ENCODE assay signal across 8 mouse cellular contexts in genomic region chr6:124807986-124808357, GRCm38 (mm10). TPM values are rescaled to one million over a fixed set of nuclear protein-coding genes. Genes with fewer than 3 reads are reported as not detected.
A peak's percentile ranks its signal among the peaks of the same experiment; 100 is the strongest.
DNase-seq lines count a peak whose midpoint lies in the region; ATAC-seq and TF ChIP-seq lines count a peak whose summit lies in the region.

No protein-coding gene starts in this region.

- no peak for ATAC-seq in kidney, postnatal 0 days (replicated peaks; ENCODE audit: low FRiP score, low read depth)
- ATAC-seq in embryonic facial prominence, embryonic 13.5 days (ENCODE audit: insufficient number of reproducible peaks, insufficient read depth, low FRiP score, low TSS enrichment, low read depth): no peak
- ATAC-seq in intestine, embryonic 14.5 days (replicated peaks; ENCODE audit: low FRiP score, low TSS enrichment, low read depth): no peak

- WGBS in kidney, postnatal 0 days: 70% methylated on average over 6 of the region's 6 CpGs
- WGBS in embryonic facial prominence, embryonic 13.5 days: 79% methylated on average over 6 of the region's 6 CpGs
- 69% methylated on average over 6 of the region's 6 CpGs for WGBS in intestine, embryonic 14.5 days
- WGBS in thymus, adult 2 months: 92% methylated on average over 6 of the region's 6 CpGs

- peak; percentile 6 for TF ChIP-seq POLR2A in myocyte (IDR thresholded peaks at IDR 0.05; ENCODE audit: insufficient read length, low read depth)
- TF ChIP-seq POLR2A in thymus, adult 2 months (IDR thresholded peaks at IDR 0.05; ENCODE audit: control insufficient read depth, extremely low read depth, insufficient read depth, low read length, poor library complexity): no peak

- H3K4me1 ChIP-seq in kidney, postnatal 0 days (replicated peaks; ENCODE audit: insufficient read depth, low read length): peaks cover 27% of the 10 kb centered on the region; the same call in 1 of the 2 replicates
- H3K4me1 ChIP-seq in embryonic facial prominence, embryonic 13.5 days: peaks cover 52% of the 10 kb centered on the region
- H3K4me1 ChIP-seq in intestine, embryonic 14.5 days (replicated peaks; ENCODE audit: control insufficient read depth, insufficient read depth, low read length): peaks cover 35% of the 10 kb centered on the region
- peaks cover 24% of the 10 kb centered on the region for H3K4me1 ChIP-seq in thymus, adult 2 months (replicated peaks; ENCODE audit: control insufficient read depth, insufficient read depth, low read length)

- peaks cover 6% of the 10 kb centered on the region; the same call in 1 of the 2 replicates for H3K36me3 ChIP-seq in kidney, postnatal 0 days (ENCODE audit: insufficient read depth, low read length)
- peaks cover 24% of the 10 kb centered on the region for H3K36me3 ChIP-seq in embryonic facial prominence, embryonic 13.5 days
- peaks cover 26% of the 10 kb centered on the region for H3K36me3 ChIP-seq in intestine, embryonic 14.5 days (ENCODE audit: control insufficient read depth, insufficient read depth, low read length)
- H3K36me3 ChIP-seq in myocyte (ENCODE audit: control insufficient read depth, insufficient read depth): peaks cover 6% of the 10 kb centered on the region
- H3K36me3 ChIP-seq in thymus, adult 2 months (ENCODE audit: control insufficient read depth, insufficient read depth, low read length): no peaks in the 10 kb centered on the region

- no peaks in the 10 kb centered on the region for H3K9me3 ChIP-seq in kidney, postnatal 0 days (replicated peaks; ENCODE audit: low read length)
- H3K9me3 ChIP-seq in embryonic facial prominence, embryonic 13.5 days: no peaks in the 10 kb centered on the region
- no peaks in the 10 kb centered on the region for H3K9me3 ChIP-seq in intestine, embryonic 14.5 days (ENCODE audit: control insufficient read depth, low read length)

- 0 out of 2 replicates have a peak overlapping the region, but pooled peaks have one; percentile 72 for H3K9ac ChIP-seq in kidney, postnatal 0 days (ENCODE audit: low read depth, low read length)
- H3K9ac ChIP-seq in embryonic facial prominence, embryonic 13.5 days: peak overlapping the region; percentile 74; the same call in 1 of the 2 replicates
- peak overlapping the region; percentile 30; the same call in 1 of the 2 replicates for H3K9ac ChIP-seq in intestine, embryonic 14.5 days (ENCODE audit: low read length)

- H3ac ChIP-seq in myocyte (ENCODE audit: control insufficient read depth, insufficient read length): peak overlapping the region; percentile 16

- H3K27me3 ChIP-seq in kidney, postnatal 0 days (ENCODE audit: insufficient read depth, low read length): no peaks in the 10 kb centered on the region
- H3K27me3 ChIP-seq in embryonic facial prominence, embryonic 13.5 days: no peaks in the 10 kb centered on the region
- H3K27me3 ChIP-seq in intestine, embryonic 14.5 days (replicated peaks; ENCODE audit: control insufficient read depth, insufficient read depth, low read length): no peaks in the 10 kb centered on the region
- no peaks in the 10 kb centered on the region for H3K27me3 ChIP-seq in myocyte (ENCODE audit: control insufficient read depth, insufficient read depth, insufficient read length)
- H3K27me3 ChIP-seq in thymus, adult 2 months (ENCODE audit: control insufficient read depth, insufficient read depth, low read length): no peaks in the 10 kb centered on the region

- H3K4me2 ChIP-seq in kidney, postnatal 0 days (ENCODE audit: low read length): peak overlapping the region; percentile 99
- peak overlapping the region; percentile 97 for H3K4me2 ChIP-seq in embryonic facial prominence, embryonic 13.5 days
- peak overlapping the region; percentile 98 for H3K4me2 ChIP-seq in intestine, embryonic 14.5 days (ENCODE audit: low read length)
- peak overlapping the region; percentile 92 for H3K4me2 ChIP-seq in myocyte (ENCODE audit: low read depth)

- peak overlapping the region; percentile 64; the same call in 1 of the 2 replicates for H3K4me3 ChIP-seq in kidney, postnatal 0 days (replicated peaks; ENCODE audit: low read depth, low read length)
- H3K4me3 ChIP-seq in embryonic facial prominence, embryonic 13.5 days: peak overlapping the region; percentile 58
- peak overlapping the region; percentile 57 for H3K4me3 ChIP-seq in intestine, embryonic 14.5 days (ENCODE audit: low read depth, low read length)
- peak overlapping the region; percentile 81 for H3K4me3 ChIP-seq in myocyte
- H3K4me3 ChIP-seq in thymus, adult 2 months (ENCODE audit: control insufficient read depth, insufficient read depth, low read length): no peak overlapping the region

- TF ChIP-seq CTCF in kidney, postnatal 0 days (IDR thresholded peaks at IDR 0.05; ENCODE audit: low read depth): no peak
- no peak for TF ChIP-seq CTCF in thymus, adult 2 months (IDR thresholded peaks at IDR 0.05; ENCODE audit: borderline replicate concordance, control insufficient read depth, extremely low read depth, insufficient read depth, low read length, poor library complexity)

- peak overlapping the region; percentile 95 for H3K27ac ChIP-seq in kidney, postnatal 0 days
- peak overlapping the region; percentile 92 for H3K27ac ChIP-seq in embryonic facial prominence, embryonic 13.5 days
- H3K27ac ChIP-seq in intestine, embryonic 14.5 days (ENCODE audit: low read depth): peak overlapping the region; percentile 92
- H3K27ac ChIP-seq in thymus, adult 2 months (ENCODE audit: control insufficient read depth, insufficient read depth, low read length): no peak overlapping the region

- no peak for DNase-seq in kidney, postnatal 0 days (ENCODE audit: low spot score)
- no peak for DNase-seq in kidney, postnatal 14 days
- no peak for DNase-seq in intestine, embryonic 14.5 days (ENCODE audit: low spot score)
- DNase-seq in layer of hippocampus, adult 8-10 months (ENCODE audit: low spot score in 2 of 2): no peak
- DNase-seq in layer of hippocampus, adult 9-10 months (ENCODE audit: low spot score): no peak
- DNase-seq in thymus, adult 2 months: no peak

- H3K79me2 ChIP-seq in myocyte (ENCODE audit: control insufficient read depth, insufficient read depth): peaks cover 20% of the 10 kb centered on the region

TF ChIP-seq in myocyte, 11 proteins besides CTCF, POLR2A, EP300 and RAD21 (continues in another document):
- TF ChIP-seq MYOD1 (IDR thresholded peaks at IDR 0.05; ENCODE audit: control insufficient read depth in 1 of 3, insufficient read length in 2 of 3, low read depth in 2 of 3): no peak
- no peak for TF ChIP-seq MYOG (IDR thresholded peaks at IDR 0.05; ENCODE audit: control insufficient read depth in 1 of 3, insufficient read depth in 1 of 3, insufficient read length in 2 of 3, low read depth in 2 of 3)
- no peak for TF ChIP-seq SRF (IDR thresholded peaks at IDR 0.05; ENCODE audit: control insufficient read depth, insufficient read length, low read depth)
- TF ChIP-seq TCF12 (IDR thresholded peaks at IDR 0.05; ENCODE audit: insufficient read depth, poor library complexity, severe bottlenecking): no peak
- no peak for TF ChIP-seq CEBPB (IDR thresholded peaks at IDR 0.05; ENCODE audit: insufficient read depth, poor library complexity, severe bottlenecking)
- TF ChIP-seq MAX (IDR thresholded peaks at IDR 0.05; ENCODE audit: low read depth): no peak
- no peak for TF ChIP-seq TCF3 (IDR thresholded peaks at IDR 0.05; ENCODE audit: insufficient read length, low read depth)
- TF ChIP-seq POLR2AphosphoS2 (IDR thresholded peaks at IDR 0.05; ENCODE audit: insufficient read length, low read depth): no peak
- no peak for TF ChIP-seq USF1 (IDR thresholded peaks at IDR 0.05; ENCODE audit: low read depth)

RNA-seq across cellular contexts. Expression of gene Spsb2, which starts 0.5 kb away (rescaled TPM):
- polyA plus RNA-seq in kidney, postnatal 0 days (2015; fragmentation: Nextera tagmentation; extraction: Ambion mirVana): 26.1 and 27.4 TPM in 2 replicates
- 9.1 and 10.5 TPM in 2 replicates for polyA plus RNA-seq in embryonic facial prominence, embryonic 13.5 days (2015; fragmentation: Nextera tagmentation; extraction: Ambion mirVana)
- polyA plus RNA-seq in intestine, embryonic 14.5 days (2014; fragmentation: Nextera tagmentation; extraction: Ambion mirVana): 7.3 and 7.4 TPM in 2 replicates
- polyA plus RNA-seq in myocyte (2012; fragmentation: generic; extraction: Trizol): 41.2 TPM
- 1 to 10 TPM; 3.1 to 7.0 (median 6.0) TPM for total RNA-seq in layer of hippocampus, adult 8-10 months (2022)
- 7.1 and 8.1 TPM in 2 replicates for polyA plus RNA-seq in thymus, adult 2 months (2012; rRNA removed)

RNA-seq across cellular contexts. Expression of gene Tpi1, which starts 6.1 kb away (rescaled TPM):
- 664 and 686 TPM in 2 replicates for polyA plus RNA-seq in kidney, postnatal 0 days (2015; fragmentation: Nextera tagmentation; extraction: Ambion mirVana)
- 710 and 723 TPM in 2 replicates for polyA plus RNA-seq in embryonic facial prominence, embryonic 13.5 days (2015; fragmentation: Nextera tagmentation; extraction: Ambion mirVana)
- 1,059 and 1,108 TPM in 2 replicates for polyA plus RNA-seq in intestine, embryonic 14.5 days (2014; fragmentation: Nextera tagmentation; extraction: Ambion mirVana)
- 1,480 TPM for polyA plus RNA-seq in myocyte (2012; fragmentation: generic; extraction: Trizol)
- 100 to 1,000 TPM; 782 to 819 (median 789) TPM for total RNA-seq in layer of hippocampus, adult 8-10 months (2022)
- polyA plus RNA-seq in thymus, adult 2 months (2012; rRNA removed): 171 and 181 TPM in 2 replicates

RNA-seq across cellular contexts. Expression of gene Usp5, which starts 21.3 kb away (rescaled TPM):
- polyA plus RNA-seq in kidney, postnatal 0 days (2015; fragmentation: Nextera tagmentation; extraction: Ambion mirVana): 96.6 and 106 TPM in 2 replicates
- 149 and 163 TPM in 2 replicates for polyA plus RNA-seq in embryonic facial prominence, embryonic 13.5 days (2015; fragmentation: Nextera tagmentation; extraction: Ambion mirVana)
- polyA plus RNA-seq in intestine, embryonic 14.5 days (2014; fragmentation: Nextera tagmentation; extraction: Ambion mirVana): 126 and 127 TPM in 2 replicates
- polyA plus RNA-seq in myocyte (2012; fragmentation: generic; extraction: Trizol): 123 TPM
- 100 to 1,000 TPM; 181 to 196 (median 186) TPM for total RNA-seq in layer of hippocampus, adult 8-10 months (2022)
- 118 and 121 TPM in 2 replicates for polyA plus RNA-seq in thymus, adult 2 months (2012; rRNA removed)

RNA-seq across cellular contexts. Expression of gene Cdca3, which starts 21.4 kb away (rescaled TPM):
- polyA plus RNA-seq in kidney, postnatal 0 days (2015; fragmentation: Nextera tagmentation; extraction: Ambion mirVana): 85.1 and 91.2 TPM in 2 replicates
- polyA plus RNA-seq in embryonic facial prominence, embryonic 13.5 days (2015; fragmentation: Nextera tagmentation; extraction: Ambion mirVana): 142 and 184 TPM in 2 replicates
- polyA plus RNA-seq in intestine, embryonic 14.5 days (2014; fragmentation: Nextera tagmentation; extraction: Ambion mirVana): 178 and 183 TPM in 2 replicates
- polyA plus RNA-seq in myocyte (2012; fragmentation: generic; extraction: Trizol): 28.8 TPM
- 1 to 10 TPM in 2 of 4 experiments, under 1 TPM in 2; 0.61 to 1.0 (median 0.95) TPM for total RNA-seq in layer of hippocampus, adult 8-10 months (2022)
- polyA plus RNA-seq in thymus, adult 2 months (2012; rRNA removed): 202 and 248 TPM in 2 replicates

RNA-seq across cellular contexts. Expression of gene Lrrc23, which starts 28.4 kb away (rescaled TPM):
- polyA plus RNA-seq in kidney, postnatal 0 days (2015; fragmentation: Nextera tagmentation; extraction: Ambion mirVana): 0.43 and 0.59 TPM in 2 replicates
- 0.97 and 1.3 TPM in 2 replicates for polyA plus RNA-seq in embryonic facial prominence, embryonic 13.5 days (2015; fragmentation: Nextera tagmentation; extraction: Ambion mirVana)
- polyA plus RNA-seq in intestine, embryonic 14.5 days (2014; fragmentation: Nextera tagmentation; extraction: Ambion mirVana): 0.45 and 0.47 TPM in 2 replicates
- polyA plus RNA-seq in myocyte (2012; fragmentation: generic; extraction: Trizol): 0.13 TPM
- total RNA-seq in layer of hippocampus, adult 8-10 months (2022): 1 to 10 TPM; 2.3 to 5.1 (median 3.3) TPM
- 4.0 and 5.5 TPM in 2 replicates for polyA plus RNA-seq in thymus, adult 2 months (2012; rRNA removed)
